In the genomic region with DNA sequence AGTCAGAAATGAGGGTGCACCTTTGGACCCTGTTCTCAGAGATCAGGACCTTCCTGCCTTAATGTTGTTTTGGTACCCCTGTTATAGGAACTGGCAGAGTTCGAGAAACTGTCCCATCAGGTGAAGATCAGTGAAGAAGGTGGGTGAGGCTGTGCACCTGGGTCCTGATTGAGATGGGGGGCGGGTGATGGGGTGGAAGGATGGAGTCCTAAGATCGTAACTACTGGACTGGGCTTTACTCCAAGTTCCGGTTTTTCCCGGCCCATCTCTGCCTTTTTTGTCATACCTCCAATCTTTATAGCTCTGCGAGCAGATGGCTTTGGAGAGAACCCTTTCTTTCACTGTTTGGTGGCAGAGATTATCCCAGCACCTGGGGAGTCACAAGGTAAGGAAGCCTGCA, we compare ENCODE assay signal across 8 mouse cellular contexts. TPM values are rescaled to one million over a fixed set of nuclear protein-coding genes. Genes with fewer than 3 reads are reported as not detected.
DNase-seq lines count a peak whose midpoint lies in the region; ATAC-seq and TF ChIP-seq lines count a peak whose summit lies in the region.

No protein-coding gene starts in this region.

- no peak for ATAC-seq in heart, embryonic 15.5 days (replicated peaks; ENCODE audit: insufficient number of reproducible peaks, insufficient read depth, low FRiP score, low read depth)
- ATAC-seq in liver, embryonic 14.5 days (ENCODE audit: insufficient read depth): no peak

- peak overlapping the region; percentile 91 for H3K27ac ChIP-seq in gastrocnemius, adult 2 months
- peak overlapping the region; percentile 71 for H3K27ac ChIP-seq in heart, embryonic 15.5 days
- H3K27ac ChIP-seq in liver, embryonic 14.5 days: no peak overlapping the region

- no peak for TF ChIP-seq EP300 in liver, embryonic 14.5 days (IDR thresholded peaks at IDR 0.05; ENCODE audit: low read depth)

- intact Hi-C loops in gastrocnemius, adult 2 months (cut with DNase I): no loop called here
- intact Hi-C loops in gastrocnemius, postnatal 14 days (cut with DNase I; ENCODE audit: low total_unique reads): no loop called here

- peak overlapping the region; percentile 82 for H3K9ac ChIP-seq in heart, embryonic 15.5 days
- H3K9ac ChIP-seq in liver, embryonic 14.5 days (replicated peaks): peak overlapping the region; percentile 65

- H3K9me3 ChIP-seq in heart, embryonic 15.5 days (replicated peaks): no peaks in the 10 kb centered on the region
- no peaks in the 10 kb centered on the region for H3K9me3 ChIP-seq in liver, embryonic 14.5 days (ENCODE audit: control insufficient read depth, low read length)

- peak overlapping the region; percentile 86 for H3K4me2 ChIP-seq in heart, embryonic 15.5 days
- peak overlapping the region; percentile 84 for H3K4me2 ChIP-seq in liver, embryonic 14.5 days (ENCODE audit: low read depth)

- no peaks in the 10 kb centered on the region for H3K27me3 ChIP-seq in heart, embryonic 15.5 days
- H3K27me3 ChIP-seq in liver, embryonic 14.5 days (ENCODE audit: control insufficient read depth, insufficient read depth, low read length): no peaks in the 10 kb centered on the region

- H3K4me3 ChIP-seq in gastrocnemius, adult 2 months: peak overlapping the region; percentile 87
- peak overlapping the region; percentile 73 for H3K4me3 ChIP-seq in heart, embryonic 15.5 days
- peak overlapping the region; percentile 57 to 69 for H3K4me3 ChIP-seq in liver, embryonic 14.5 days (ENCODE audit: insufficient read depth in 1 of 2, low read depth in 2 of 2, low read length in 2 of 2)

- H3K36me3 ChIP-seq in heart, embryonic 15.5 days: no peaks in the 10 kb centered on the region
- no peaks in the 10 kb centered on the region for H3K36me3 ChIP-seq in liver, embryonic 14.5 days (replicated peaks; ENCODE audit: control insufficient read depth, insufficient read depth, low read depth)

- no peak for TF ChIP-seq CTCF in gastrocnemius, adult 2 months (IDR thresholded peaks at IDR 0.05)
- no peak for TF ChIP-seq CTCF in liver, embryonic 14.5 days (IDR thresholded peaks at IDR 0.05; ENCODE audit: low read depth)

- no peak for DNase-seq in gastrocnemius, adult 2 months
- no peak for DNase-seq in gastrocnemius, postnatal 14 days
- peak; percentile 38 for DNase-seq in NIH3T3 (ENCODE audit: low read depth)
- DNase-seq in liver, embryonic 14.5 days (ENCODE audit: low read depth in 3 of 3, low spot score in 3 of 3): no peak
- DNase-seq in spleen, postnatal 4 days (ENCODE audit: low spot score in 2 of 2): no peak
- no peak for DNase-seq in adrenal gland, postnatal 36 days
- no peak for DNase-seq in embryo, embryonic 9.5 days (ENCODE audit: extremely low spot score)

- WGBS in heart, embryonic 15.5 days: 38% methylated on average over 6 of the region's 6 CpGs
- 47% methylated on average over 6 of the region's 6 CpGs for WGBS in liver, embryonic 14.5 days (ENCODE audit: insufficient replicate concordance)

- peaks cover 12% of the 10 kb centered on the region for H3K4me1 ChIP-seq in heart, embryonic 15.5 days (replicated peaks)
- H3K4me1 ChIP-seq in liver, embryonic 14.5 days (replicated peaks; ENCODE audit: control insufficient read depth in 2 of 2, insufficient read depth in 2 of 2, low read length in 1 of 2): peaks cover 16 to 33% of the 10 kb centered on the region in 2 experiments

RNA-seq across cellular contexts. Expression of a gene that starts 0.6 kb away (rescaled TPM):
- total RNA-seq in gastrocnemius, adult 2 months (2021): 1 to 10 TPM; 2.6 to 3.2 TPM
- 1 to 10 TPM; 4.9 to 5.0 TPM for total RNA-seq in gastrocnemius, postnatal 14 days (2021)
- polyA plus RNA-seq in heart, embryonic 15.5 days (2015; fragmentation: Nextera tagmentation; extraction: Ambion mirVana): 14.3 and 16.7 TPM in 2 replicates
- polyA plus RNA-seq in liver, embryonic 14.5 days (2012; rRNA removed): 3.7 and 5.1 TPM in 2 replicates
- 10.0 and 10.4 TPM in 2 replicates for polyA plus RNA-seq in liver, embryonic 14.5 days (2014; fragmentation: Nextera tagmentation; extraction: Ambion mirVana)
- 10 to 100 TPM in 1 of 2 experiments, 1 to 10 TPM in 1; 5.7 to 11.3 TPM for total RNA-seq in adrenal gland, postnatal 36 days (2021)

RNA-seq across cellular contexts. Expression of a gene that starts 4.7 kb away (rescaled TPM):
- total RNA-seq in gastrocnemius, adult 2 months (2021): not detected
- under 1 TPM; 0.38 to 0.47 TPM for total RNA-seq in gastrocnemius, postnatal 14 days (2021)
- polyA plus RNA-seq in heart, embryonic 15.5 days (2015; fragmentation: Nextera tagmentation; extraction: Ambion mirVana): 0.29 TPM in 1 of 2 replicates, not detected in the other
- 21.4 and 23.5 TPM in 2 replicates for polyA plus RNA-seq in liver, embryonic 14.5 days (2012; rRNA removed)
- 28.4 and 33.2 TPM in 2 replicates for polyA plus RNA-seq in liver, embryonic 14.5 days (2014; fragmentation: Nextera tagmentation; extraction: Ambion mirVana)
- not detected for total RNA-seq in adrenal gland, postnatal 36 days (2021)

RNA-seq across cellular contexts. Expression of a gene that starts 10.4 kb away (rescaled TPM):
- 100 to 1,000 TPM in 1 of 2 experiments, 10 to 100 TPM in 1; 90.6 to 104 TPM for total RNA-seq in gastrocnemius, adult 2 months (2021)
- 10 to 100 TPM; 55.3 to 66.5 TPM for total RNA-seq in gastrocnemius, postnatal 14 days (2021)
- 22.9 and 28.5 TPM in 2 replicates for polyA plus RNA-seq in heart, embryonic 15.5 days (2015; fragmentation: Nextera tagmentation; extraction: Ambion mirVana)
- 18.4 and 21.7 TPM in 2 replicates for polyA plus RNA-seq in liver, embryonic 14.5 days (2012; rRNA removed)
- 5.4 and 7.7 TPM in 2 replicates for polyA plus RNA-seq in liver, embryonic 14.5 days (2014; fragmentation: Nextera tagmentation; extraction: Ambion mirVana)
- 10 to 100 TPM; 80.5 to 88.4 TPM for total RNA-seq in adrenal gland, postnatal 36 days (2021)

RNA-seq across cellular contexts. Expression of a gene that starts 16.7 kb away (rescaled TPM):
- total RNA-seq in gastrocnemius, adult 2 months (2021): 100 to 1,000 TPM; 271 to 389 TPM
- 100 to 1,000 TPM; 384 to 403 TPM for total RNA-seq in gastrocnemius, postnatal 14 days (2021)
- polyA plus RNA-seq in heart, embryonic 15.5 days (2015; fragmentation: Nextera tagmentation; extraction: Ambion mirVana): 24.2 and 24.5 TPM in 2 replicates
- polyA plus RNA-seq in liver, embryonic 14.5 days (2012; rRNA removed): 20.6 and 25.2 TPM in 2 replicates
- polyA plus RNA-seq in liver, embryonic 14.5 days (2014; fragmentation: Nextera tagmentation; extraction: Ambion mirVana): 21.3 and 29.8 TPM in 2 replicates
- total RNA-seq in adrenal gland, postnatal 36 days (2021): 10 to 100 TPM; 28.5 to 45.4 TPM

RNA-seq across cellular contexts. Expression of a gene that starts 32.7 kb away (rescaled TPM):
- total RNA-seq in gastrocnemius, adult 2 months (2021): not detected
- not detected for total RNA-seq in gastrocnemius, postnatal 14 days (2021)
- 0.22 TPM in 1 of 2 replicates, not detected in the other for polyA plus RNA-seq in heart, embryonic 15.5 days (2015; fragmentation: Nextera tagmentation; extraction: Ambion mirVana)
- not detected in 2 replicates for polyA plus RNA-seq in liver, embryonic 14.5 days (2012; rRNA removed)
- not detected in 2 replicates for polyA plus RNA-seq in liver, embryonic 14.5 days (2014; fragmentation: Nextera tagmentation; extraction: Ambion mirVana)
- total RNA-seq in adrenal gland, postnatal 36 days (2021): not detected
